Mouse (Mus musculus) intestine, embryonic 14.5 days (tissue): ENCODE measurements around the gene Ubap1l. TPM values are rescaled to one million over a fixed set of nuclear protein-coding genes. Genes with fewer than 3 reads are reported as not detected.

Source experiments
- ATAC-seq: fragments of 200-750 bp; cut with Nextera tagmentation; replicated peaks from 2 replicates; pipeline ENCODE4 v1.8.0; 2017; ENCODE audit warnings: low read depth, moderate number of reproducible peaks, moderate TSS enrichment, moderate library complexity; ENCODE audit not compliant: low FRiP score, low TSS enrichment
- DNase-seq: peaks from one replicate; pipeline ENCODE4 v3.0.0-alpha.2; 2018; ENCODE audit warnings: low spot score
- H3K27ac ChIP-seq: fragments of 300-500 bp; sonication (generic); 2 replicates; pipeline ENCODE4 v1.5.1; 2014; ENCODE audit warnings: low read depth, mild to moderate bottlenecking, control low read depth
- H3K27me3 ChIP-seq: fragments of 300-500 bp; sonication (generic); replicated peaks from 2 replicates; pipeline ENCODE4 v1.6.1; 2014; ENCODE audit warnings: low read length, control low read depth; ENCODE audit not compliant: control insufficient read depth, insufficient read depth
- H3K36me3 ChIP-seq: fragments of 300-500 bp; sonication (generic); 2 replicates; pipeline ENCODE4 v1.6.1; 2014; ENCODE audit warnings: low read length, control low read depth; ENCODE audit not compliant: control insufficient read depth, insufficient read depth
- H3K4me1 ChIP-seq: fragments of 300-500 bp; sonication (generic); replicated peaks from 2 replicates; pipeline ENCODE4 v1.6.1; 2014; ENCODE audit warnings: low read length, control low read depth, mixed read lengths; ENCODE audit not compliant: control insufficient read depth, insufficient read depth
- H3K4me2 ChIP-seq: fragments of 300-500 bp; sonication (generic); 2 replicates; pipeline ENCODE4 v1.6.1; 2014; ENCODE audit warnings: low read length
- H3K4me3 ChIP-seq: fragments of 300-500 bp; sonication (generic); 2 replicates; pipeline ENCODE4 v1.5.1; 2014; ENCODE audit warnings: low read depth, low read length, control low read depth, mixed read lengths
- H3K9ac ChIP-seq: fragments of 300-500 bp; sonication (generic); 2 replicates; pipeline ENCODE4 v1.6.1; 2014; ENCODE audit warnings: mild to moderate bottlenecking, low read length
- H3K9me3 ChIP-seq: fragments of 300-500 bp; sonication (generic); 2 replicates; pipeline ENCODE4 v1.6.1; 2016; ENCODE audit warnings: low read length, control low read depth; ENCODE audit not compliant: control insufficient read depth
- WGBS: fragments of 180-500 bp; shearing (Covaris S2); extraction: QIAGEN DNeasy Blood & Tissue Kit; methylation state at CpG from one replicate; pipeline ENCODE4 v1.1.7; 2014; 5-methylcytosine and 5-hydroxymethylcytosine counted together
- polyA plus RNA-seq: library from polyadenylated mRNA; unstranded; fragments of >200 nt; fragmentation: Nextera tagmentation; extraction: Ambion mirVana; gene quantifications from 2 replicates; pipeline ENCODE4 v1.2.1, GENCODE M21; 2014

Gene Ubap1l
- polyA plus RNA-seq, 1 experiment from 2014 or later: 0.39 TPM

DNA sequence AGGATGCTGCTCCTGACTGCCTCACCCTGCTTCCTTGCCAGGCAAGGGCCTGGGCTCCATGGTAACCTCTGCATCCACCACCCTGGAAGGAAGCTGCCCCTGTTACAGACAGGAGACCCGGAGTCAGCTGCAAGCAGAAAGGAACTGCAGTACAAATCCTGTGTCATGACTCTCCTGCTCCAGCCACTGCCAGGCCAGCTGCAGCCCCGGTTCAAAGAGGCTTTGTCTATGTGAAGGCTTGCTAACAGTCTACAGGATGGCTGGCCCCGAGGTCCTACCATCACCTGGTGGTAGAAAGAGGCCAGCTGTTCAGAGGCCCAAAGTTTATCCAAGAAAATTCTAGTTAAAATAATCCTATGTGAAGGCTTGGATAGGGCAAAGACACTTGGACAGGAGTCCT is 50.5 kb downstream of the Ubap1l start:
- no peaks in the 10 kb centered on the region for H3K9me3 ChIP-seq
- no peak overlapping the region for H3K4me2 ChIP-seq
- no peak overlapping the region for H3K9ac ChIP-seq
- 56% methylated on average over 3 of the region's 3 CpGs for WGBS
- peaks cover 15% of the 10 kb centered on the region for H3K27me3 ChIP-seq
- no peaks in the 10 kb centered on the region for H3K36me3 ChIP-seq
- no peak for ATAC-seq
- no peaks in the 10 kb centered on the region for H3K4me1 ChIP-seq
- DNase-seq: no peak
- no peak overlapping the region for H3K4me3 ChIP-seq
- no peak overlapping the region for H3K27ac ChIP-seq

DNA sequence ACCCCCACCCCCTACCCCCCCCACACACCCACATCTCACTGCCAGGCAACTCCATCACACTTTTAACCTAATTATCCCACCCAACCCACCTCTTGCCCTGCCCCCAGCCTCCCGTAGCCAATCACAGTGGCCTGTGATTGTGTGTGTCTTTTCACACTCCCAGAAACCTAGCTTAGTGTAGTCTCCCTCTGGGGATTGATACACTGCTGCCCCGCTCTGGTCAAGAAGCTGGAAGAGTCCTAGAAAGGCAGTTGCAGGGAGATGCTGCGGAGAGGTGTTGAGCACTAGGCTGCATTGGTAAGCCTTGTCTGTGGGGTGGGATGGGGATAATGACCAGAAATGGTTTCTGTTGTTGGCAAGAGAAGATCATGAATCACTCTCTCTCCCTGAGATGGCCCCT is 56.9 kb downstream of the Ubap1l start:
- DNase-seq: no peak
- Histone ChIP-seq H3K27me3 (peaks cover 12% of the 10 kb centered on the region; the same call in 1 of the 2 replicates), H3K27ac (no peak overlapping the region), H3K4me1 (no peaks in the 10 kb centered on the region), H3K36me3 (no peaks in the 10 kb centered on the region), H3K4me3 (no peak overlapping the region), H3K9me3 (no peaks in the 10 kb centered on the region), H3K4me2 (no peak overlapping the region), H3K9ac (no peak overlapping the region)
- WGBS: 23% methylated on average over 3 of the region's 3 CpGs
- ATAC-seq: no peak

DNA sequence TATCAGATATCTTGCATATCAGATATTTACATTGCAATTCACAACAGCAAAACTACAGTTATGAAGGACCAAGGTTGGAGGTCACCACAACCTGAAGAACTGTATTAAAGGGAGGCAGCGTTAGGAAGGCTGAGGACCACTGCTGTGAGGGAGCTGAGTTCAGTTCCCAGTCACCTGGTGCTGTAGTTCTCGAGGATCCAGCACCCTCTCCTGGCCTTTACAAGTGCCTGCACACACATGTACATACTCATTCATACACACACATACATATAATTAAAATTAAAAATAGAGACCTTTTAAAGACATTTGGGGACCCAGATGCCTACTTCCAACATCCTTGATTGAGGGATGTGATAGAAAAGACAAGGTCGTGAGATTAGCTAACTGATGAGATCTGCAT is 58.8 kb downstream of the Ubap1l start:
- no peaks in the 10 kb centered on the region for H3K9me3 ChIP-seq
- no peaks in the 10 kb centered on the region for H3K36me3 ChIP-seq
- no peak overlapping the region for H3K9ac ChIP-seq
- WGBS: 80% methylated on average over 3 of the region's 3 CpGs
- H3K4me1 ChIP-seq: no peaks in the 10 kb centered on the region
- DNase-seq: no peak
- no peak overlapping the region for H3K27ac ChIP-seq
- H3K4me3 ChIP-seq: no peak overlapping the region
- ATAC-seq: no peak
- 0 out of 2 replicates have a peak, but pooled peaks cover 3% of the 10 kb centered on the region for H3K27me3 ChIP-seq
- H3K4me2 ChIP-seq: no peak overlapping the region

DNA sequence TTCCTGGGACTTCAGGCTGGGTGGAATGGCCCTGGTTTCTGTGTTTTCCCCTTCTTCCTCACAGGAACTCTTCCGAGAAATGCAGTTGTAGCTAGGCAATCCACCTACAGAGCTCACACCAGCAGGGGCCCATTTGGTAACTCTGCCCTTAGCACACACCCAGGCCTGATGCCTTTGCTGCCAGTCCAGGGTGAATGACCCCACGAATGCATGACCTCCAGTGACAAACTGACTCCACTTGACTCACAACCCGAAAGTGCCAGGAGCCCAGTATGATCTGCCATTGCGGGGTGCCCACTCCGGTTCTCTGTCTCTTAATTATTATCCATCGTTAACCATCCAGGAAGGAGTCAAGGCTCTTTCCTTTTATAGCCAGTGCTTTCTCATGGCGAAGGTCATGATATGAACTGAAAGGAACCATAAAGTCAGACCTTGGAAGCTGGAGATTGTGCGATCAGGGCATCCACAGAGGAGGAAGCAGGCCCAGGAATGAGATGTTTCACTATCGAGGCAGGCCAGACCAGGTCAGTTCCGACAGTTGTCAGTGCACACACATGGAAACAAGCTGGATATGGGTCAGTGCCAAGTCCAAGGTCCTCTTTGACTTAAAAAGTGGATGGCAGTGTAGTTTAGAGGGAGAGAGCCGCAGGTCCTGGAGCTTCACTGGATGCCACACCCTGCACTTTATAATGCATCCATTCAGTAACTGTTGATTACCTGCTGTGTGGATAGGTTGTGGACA is 62.1 kb downstream of the Ubap1l start, which contains the start of gene Slc51b:
Slc51b (minus strand) TSS at position 196 of the 742 bp plus-strand sequence.
- ATAC-seq (no peak), DNase-seq (no peak)
- Histone ChIP-seq H3K9ac (no peak within 1 kb of the TSS), H3K27me3 (no peaks in the 10 kb centered on the region), H3K36me3 (no peaks in the 10 kb centered on the region), H3K27ac (no peak within 1 kb of the TSS), H3K9me3 (no peaks in the 10 kb centered on the region), H3K4me1 (no peaks in the 10 kb centered on the region), H3K4me3 (no peak within 1 kb of the TSS), H3K4me2 (no peak within 1 kb of the TSS)
- 69% methylated on average over 11 of the region's 11 CpGs for WGBS

DNA sequence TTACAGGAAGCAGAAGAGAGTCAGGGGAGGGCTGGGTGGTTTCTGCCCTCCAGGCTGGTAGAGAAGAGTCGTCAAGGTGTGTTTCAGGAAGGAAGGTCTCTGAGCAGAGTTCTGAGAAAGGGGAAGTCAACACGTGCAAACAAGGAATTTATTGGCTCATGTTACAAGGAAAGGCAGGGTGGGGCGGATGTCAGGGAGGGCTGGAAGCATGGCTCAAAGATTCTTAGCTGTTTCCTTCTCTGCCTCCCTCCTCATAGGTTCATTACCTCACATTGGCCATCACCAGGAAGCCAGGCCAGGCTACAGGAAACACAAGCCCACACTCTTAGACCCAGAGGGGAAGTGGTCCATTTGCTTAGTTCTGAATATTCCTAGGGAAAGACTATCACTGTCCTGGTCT is 63.6 kb downstream of the Ubap1l start:
- no peaks in the 10 kb centered on the region for H3K27me3 ChIP-seq
- no peak overlapping the region for H3K27ac ChIP-seq
- no peak for ATAC-seq
- no peak overlapping the region for H3K4me2 ChIP-seq
- no peaks in the 10 kb centered on the region for H3K4me1 ChIP-seq
- DNase-seq: no peak
- H3K4me3 ChIP-seq: no peak overlapping the region
- H3K9me3 ChIP-seq: no peaks in the 10 kb centered on the region
- 20% methylated on average over 3 of the region's 3 CpGs for WGBS
- no peak overlapping the region for H3K9ac ChIP-seq
- no peaks in the 10 kb centered on the region for H3K36me3 ChIP-seq

DNA sequence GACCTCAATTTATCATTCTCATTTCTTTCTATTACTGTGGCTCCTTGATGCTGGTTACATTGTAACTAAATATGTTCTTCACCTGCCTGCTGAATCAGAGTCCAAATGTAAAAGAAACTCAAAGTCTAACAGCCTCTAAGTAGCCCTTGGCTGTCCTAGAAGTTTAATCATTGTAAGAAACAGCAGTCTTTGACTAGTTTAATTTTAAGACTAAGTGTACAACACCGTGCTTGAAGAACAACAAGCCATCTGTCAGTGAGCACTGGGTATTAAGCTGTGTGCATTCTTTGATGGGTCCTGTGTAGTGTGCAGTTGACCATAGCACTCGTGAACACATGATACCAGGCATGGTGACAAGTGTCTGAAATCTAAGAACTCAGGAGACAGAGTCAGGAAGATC is 66.7 kb downstream of the Ubap1l start:
- Histone ChIP-seq H3K27ac (no peak overlapping the region), H3K9me3 (no peaks in the 10 kb centered on the region), H3K36me3 (no peaks in the 10 kb centered on the region), H3K4me1 (no peaks in the 10 kb centered on the region), H3K4me3 (no peak overlapping the region), H3K27me3 (no peaks in the 10 kb centered on the region), H3K4me2 (no peak overlapping the region), H3K9ac (no peak overlapping the region)
- no peak for ATAC-seq
- no peak for DNase-seq
- WGBS: 78% methylated on average over 2 of the region's 2 CpGs

DNA sequence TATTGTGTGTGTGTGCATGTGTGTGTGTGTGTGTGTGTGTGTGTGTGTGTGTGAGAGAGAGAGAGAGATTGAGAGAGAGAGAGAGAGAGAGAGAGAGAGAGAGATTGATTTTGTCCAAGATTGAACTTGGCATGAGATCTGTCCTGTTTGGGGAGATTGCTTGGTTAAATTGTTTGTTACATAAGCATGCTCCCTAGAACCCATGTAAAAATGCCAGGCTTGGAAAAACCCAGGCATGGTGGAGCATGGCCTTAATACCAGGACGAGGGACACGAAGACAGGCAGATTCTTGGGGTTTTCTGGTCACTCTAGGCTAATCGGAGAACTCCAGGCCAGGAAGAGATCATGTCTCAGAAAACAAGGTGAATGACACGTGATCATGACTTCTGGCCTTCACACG is 67.2 kb downstream of the Ubap1l start:
- no peak overlapping the region for H3K9ac ChIP-seq
- no peak overlapping the region for H3K4me3 ChIP-seq
- ATAC-seq: no peak
- DNase-seq: no peak
- H3K4me1 ChIP-seq: no peaks in the 10 kb centered on the region
- H3K27me3 ChIP-seq: no peaks in the 10 kb centered on the region; the same call in 1 of the 2 replicates
- no peaks in the 10 kb centered on the region for H3K9me3 ChIP-seq
- no peaks in the 10 kb centered on the region for H3K36me3 ChIP-seq
- H3K27ac ChIP-seq: no peak overlapping the region
- WGBS: 89% methylated on average over 5 of the region's 5 CpGs
- H3K4me2 ChIP-seq: no peak overlapping the region
